Mouse (Mus musculus): ENCODE measurements around the gene Rasgef1c. TPM values are rescaled to one million over a fixed set of nuclear protein-coding genes. Genes with fewer than 3 reads are reported as not detected.

Gene Rasgef1c
- total and polyA plus RNA-seq, 3 experiments = 0.42 to 0.57 (median 0.53) TPM

DNA sequence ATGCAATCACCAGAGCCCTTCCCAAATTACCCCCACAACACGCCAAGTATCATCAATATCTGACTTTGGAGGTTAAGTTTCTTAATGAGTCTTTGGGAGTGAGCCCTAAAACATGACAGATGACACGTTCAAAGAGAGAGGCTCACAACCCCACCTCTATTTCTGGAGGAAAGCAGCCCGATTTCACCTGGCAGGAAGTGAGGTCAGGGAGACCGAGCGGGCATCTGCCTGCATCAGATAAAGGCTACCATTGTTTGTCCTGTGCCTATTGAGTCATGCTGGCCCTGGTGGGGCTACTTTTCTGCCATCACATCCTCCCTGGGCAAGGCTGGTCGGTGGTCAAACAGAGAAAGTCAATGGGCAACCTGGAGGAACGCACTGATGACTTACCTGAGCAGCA lies 115.9 kb downstream of the Rasgef1c start:
- H3K9ac ChIP-seq (ENCODE audit: low read depth, low read length) = no peak overlapping the region
- no peak for TF ChIP-seq EP300 (IDR thresholded peaks at IDR 0.05; ENCODE audit: insufficient read depth, low read depth, low read length)
- no peak for TF ChIP-seq CTCF (IDR thresholded peaks at IDR 0.05)
- TF ChIP-seq POLR2A (IDR thresholded peaks at IDR 0.05; ENCODE audit: insufficient read depth, low read depth, low read length) = no peak
- WGBS = 61% methylated on average over 7 of the region's 7 CpGs
- H3K4me3 ChIP-seq = no peak overlapping the region
- no peak overlapping the region for H3K27ac ChIP-seq
- no peaks in the 10 kb centered on the region for H3K36me3 ChIP-seq (ENCODE audit: control insufficient read depth, insufficient read depth, low read length)
- DNase-seq = no peak
- no peaks in the 10 kb centered on the region for H3K79me2 ChIP-seq (replicated peaks; ENCODE audit: control insufficient read depth, insufficient read depth, low read length)
- no peaks in the 10 kb centered on the region for H3K27me3 ChIP-seq (ENCODE audit: control insufficient read depth, insufficient read depth, low read length)
- no peaks in the 10 kb centered on the region; the same call in 1 of the 2 replicates for H3K4me1 ChIP-seq (ENCODE audit: control insufficient read depth, insufficient read depth, low read length)
- intact Hi-C loops (cut with DNase I) = no loop called here

DNA sequence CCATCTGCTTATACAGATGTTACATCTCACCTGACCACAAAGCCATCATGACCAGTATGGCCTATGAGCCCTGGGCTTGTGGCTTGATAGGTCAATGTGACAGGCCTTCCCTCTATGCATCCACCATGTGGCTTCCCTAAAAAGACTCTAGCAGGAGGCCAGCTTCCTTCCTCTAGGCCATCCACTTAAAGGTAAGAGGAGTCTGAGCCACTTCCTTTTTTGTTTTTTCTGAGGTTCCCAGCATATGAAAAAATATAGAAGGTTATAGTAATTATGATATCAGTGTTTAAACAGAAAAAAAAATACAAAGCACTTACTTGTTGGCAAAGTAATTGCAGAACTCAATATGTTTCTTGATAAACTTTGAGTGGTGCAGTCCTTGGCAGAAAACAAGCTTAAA lies 117.2 kb downstream of the Rasgef1c start:
- H3K27me3 ChIP-seq (ENCODE audit: control insufficient read depth, insufficient read depth, low read length) = no peaks in the 10 kb centered on the region
- intact Hi-C loops (cut with DNase I) = no loop called here
- TF ChIP-seq POLR2A (IDR thresholded peaks at IDR 0.05; ENCODE audit: insufficient read depth, low read depth, low read length) (no peak), CTCF (IDR thresholded peaks at IDR 0.05) (no peak)
- H3K27ac ChIP-seq = no peak overlapping the region
- H3K79me2 ChIP-seq (replicated peaks; ENCODE audit: control insufficient read depth, insufficient read depth, low read length) = no peaks in the 10 kb centered on the region
- DNase-seq = no peak
- no peak overlapping the region for H3K4me3 ChIP-seq
- H3K4me1 ChIP-seq (ENCODE audit: control insufficient read depth, insufficient read depth, low read length) = no peaks in the 10 kb centered on the region; the same call in 1 of the 2 replicates
- H3K9ac ChIP-seq (ENCODE audit: low read depth, low read length) = no peak overlapping the region
- no peaks in the 10 kb centered on the region for H3K36me3 ChIP-seq (ENCODE audit: control insufficient read depth, insufficient read depth, low read length)

DNA sequence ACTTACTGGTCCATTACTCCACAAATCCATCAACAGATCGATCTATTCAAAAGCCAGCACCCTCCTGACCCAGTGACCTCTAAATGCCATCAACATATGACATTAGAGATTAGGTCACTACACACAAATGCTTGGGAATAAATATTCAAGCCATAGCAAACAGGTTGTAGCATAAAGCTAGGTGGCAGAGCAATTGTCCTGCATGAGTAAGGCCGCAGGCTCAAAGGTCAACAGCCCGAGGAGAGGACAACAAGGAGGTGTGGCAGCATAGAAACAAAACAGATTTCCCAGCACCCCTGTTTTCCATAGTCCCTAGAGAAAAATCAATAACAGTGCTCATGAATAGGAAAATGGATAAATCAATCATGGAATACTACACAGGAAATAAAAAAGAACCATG lies 120.5 kb downstream of the Rasgef1c start:
- no peaks in the 10 kb centered on the region for H3K36me3 ChIP-seq (ENCODE audit: control insufficient read depth, insufficient read depth, low read length)
- H3K4me1 ChIP-seq (ENCODE audit: control insufficient read depth, insufficient read depth, low read length) = peaks cover 5% of the 10 kb centered on the region
- intact Hi-C loops (cut with DNase I) = no loop called here
- DNase-seq = no peak
- H3K4me3 ChIP-seq = no peak overlapping the region
- no peak overlapping the region for H3K9ac ChIP-seq (ENCODE audit: low read depth, low read length)
- WGBS = 81% methylated on average over 3 of the region's 3 CpGs
- peaks cover 3% of the 10 kb centered on the region; the same call in 1 of the 2 replicates for H3K79me2 ChIP-seq (replicated peaks; ENCODE audit: control insufficient read depth, insufficient read depth, low read length)
- no peak for TF ChIP-seq POLR2A (IDR thresholded peaks at IDR 0.05; ENCODE audit: insufficient read depth, low read depth, low read length)
- no peak for TF ChIP-seq EP300 (IDR thresholded peaks at IDR 0.05; ENCODE audit: insufficient read depth, low read depth, low read length)
- no peak for TF ChIP-seq CTCF (IDR thresholded peaks at IDR 0.05)
- H3K27ac ChIP-seq = no peak overlapping the region
- H3K27me3 ChIP-seq (ENCODE audit: control insufficient read depth, insufficient read depth, low read length) = no peaks in the 10 kb centered on the region

DNA sequence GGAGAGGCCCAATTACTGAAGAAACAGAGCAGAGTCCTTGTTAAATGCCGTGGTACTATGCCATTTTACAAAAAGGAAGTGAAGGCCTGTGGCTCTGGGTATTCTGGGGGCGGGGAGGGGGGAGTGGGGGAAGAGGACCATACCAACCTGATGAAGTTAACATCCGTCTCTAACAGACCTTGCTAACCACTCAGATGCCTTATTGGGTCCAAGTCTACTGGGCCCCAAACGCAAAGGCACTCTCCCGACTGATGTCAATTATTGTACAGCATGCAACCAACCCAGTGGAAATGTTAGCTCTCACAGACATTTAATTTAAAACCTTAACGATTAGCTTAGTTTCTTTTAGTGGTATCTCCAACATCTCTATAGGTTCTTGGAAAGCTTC lies 122.8 kb downstream of the Rasgef1c start:
- H3K27me3 ChIP-seq (ENCODE audit: control insufficient read depth, insufficient read depth, low read length) = no peaks in the 10 kb centered on the region
- WGBS = 53% methylated on average over 6 of the region's 6 CpGs
- intact Hi-C loops (cut with DNase I) = loop anchor here (2.0 kb wide), 1 partner anchor 84 kb away; no protein-coding TSS in a partner anchor
- peak overlapping the region; percentile 100 for H3K27ac ChIP-seq
- DNase-seq = no peak
- H3K9ac ChIP-seq (ENCODE audit: low read depth, low read length) = no peak overlapping the region
- H3K4me1 ChIP-seq (ENCODE audit: control insufficient read depth, insufficient read depth, low read length) = peaks cover 5% of the 10 kb centered on the region
- H3K4me3 ChIP-seq = peak overlapping the region; percentile 54
- TF ChIP-seq POLR2A (IDR thresholded peaks at IDR 0.05; ENCODE audit: insufficient read depth, low read depth, low read length) (no peak), CTCF (IDR thresholded peaks at IDR 0.05) (no peak), EP300 (IDR thresholded peaks at IDR 0.05; ENCODE audit: insufficient read depth, low read depth, low read length) (no peak)
- H3K36me3 ChIP-seq (ENCODE audit: control insufficient read depth, insufficient read depth, low read length) = no peaks in the 10 kb centered on the region
- peaks cover 3% of the 10 kb centered on the region for H3K79me2 ChIP-seq (replicated peaks; ENCODE audit: control insufficient read depth, insufficient read depth, low read length)

DNA sequence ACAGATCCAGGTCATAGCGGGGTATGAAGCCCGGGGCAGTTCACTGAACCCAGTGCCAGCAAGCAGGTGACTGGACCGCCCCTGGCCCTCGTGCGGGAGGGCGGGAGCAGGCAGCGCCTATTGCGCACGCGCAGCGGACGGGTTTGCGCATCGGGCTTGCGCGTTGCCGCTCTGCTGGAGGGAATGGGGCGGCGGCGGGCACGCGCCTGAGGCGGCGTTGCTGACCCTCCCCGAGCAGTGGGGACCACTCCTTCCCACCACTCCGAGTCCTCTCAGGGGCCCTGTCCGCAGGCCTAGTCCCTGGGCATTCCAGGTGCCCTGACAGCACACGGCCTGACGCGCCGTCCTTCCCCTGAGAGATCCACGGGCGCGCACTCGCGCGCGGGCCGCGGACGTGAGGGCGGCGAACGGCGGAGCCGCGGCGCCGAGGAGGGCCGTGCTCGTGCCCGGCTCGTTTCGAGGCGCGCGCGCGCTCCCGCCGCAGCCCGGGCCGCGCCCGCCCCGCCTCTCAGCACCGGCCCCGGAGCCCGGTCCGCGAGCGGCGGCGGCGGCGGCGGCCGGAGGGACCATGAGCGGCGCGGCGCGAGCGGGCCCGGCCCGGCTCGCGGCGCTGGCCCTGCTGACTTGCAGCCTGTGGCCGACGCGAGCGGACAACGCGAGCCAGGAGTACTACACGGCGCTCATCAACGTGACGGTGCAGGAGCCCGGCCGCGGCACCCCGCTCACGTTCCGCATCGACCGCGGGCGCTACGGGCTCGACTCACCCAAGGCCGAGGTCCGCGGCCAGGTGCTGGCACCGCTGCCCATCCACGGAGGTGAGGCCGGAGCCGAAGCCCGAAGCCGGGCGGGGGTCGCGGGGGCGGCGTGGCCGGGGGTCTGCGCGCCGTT lies 123.4 kb downstream of the Rasgef1c start, which contains the start of gene Rnf130:
TSS of gene Rnf130 (plus strand) at position 514 of the 888 bp plus-strand sequence.
- Histone ChIP-seq H3K79me2 (replicated peaks; ENCODE audit: control insufficient read depth, insufficient read depth, low read length) (peaks cover 3% of the 10 kb centered on the region), H3K36me3 (ENCODE audit: control insufficient read depth, insufficient read depth, low read length) (no peaks in the 10 kb centered on the region), H3K4me1 (ENCODE audit: control insufficient read depth, insufficient read depth, low read length) (peaks cover 5% of the 10 kb centered on the region), H3K27ac (peak within 1 kb of the TSS; percentile 100), H3K27me3 (ENCODE audit: control insufficient read depth, insufficient read depth, low read length) (no peaks in the 10 kb centered on the region), H3K4me3 (peak within 1 kb of the TSS; percentile 94), H3K9ac (ENCODE audit: low read depth, low read length) (peak within 1 kb of the TSS; percentile 96)
- peak; percentile 96 to 98 for DNase-seq
- WGBS = 1% methylated on average over 127 of the region's 129 CpGs
- intact Hi-C loops (cut with DNase I) = loop anchor here (2.0 to 5.0 kb wide), 2 partner anchors 47 to 84 kb away; no protein-coding TSS in a partner anchor
- peak; percentile 30; the same call in 1 of the 2 replicates for TF ChIP-seq CTCF (IDR thresholded peaks at IDR 0.05)
- peak; percentile 74; the same call in 1 of the 2 replicates for TF ChIP-seq POLR2A (IDR thresholded peaks at IDR 0.05; ENCODE audit: insufficient read depth, low read depth, low read length)
- TF ChIP-seq EP300 (IDR thresholded peaks at IDR 0.05; ENCODE audit: insufficient read depth, low read depth, low read length) = no peak; the same call in 1 of the 2 replicates
